Mouse (Mus musculus): ENCODE data around the gene Utp18.
"Not testable (repeated sequence)": the region's sequence is repeated elsewhere in the genome, so short reads cannot be mapped to it uniquely, and the experiment has no call there.

The Utp18 gene

GRCm38 (mm10) chr11:93885572-93886410, at the start of gene Utp18, which contains the start of gene Mbtd1:
Gene Utp18, minus strand, starts transcription at chr11:93885766.
Gene Mbtd1, plus strand, starts transcription at chr11:93885852.
- peak; percentile 98 for DNase-seq

DNA sequence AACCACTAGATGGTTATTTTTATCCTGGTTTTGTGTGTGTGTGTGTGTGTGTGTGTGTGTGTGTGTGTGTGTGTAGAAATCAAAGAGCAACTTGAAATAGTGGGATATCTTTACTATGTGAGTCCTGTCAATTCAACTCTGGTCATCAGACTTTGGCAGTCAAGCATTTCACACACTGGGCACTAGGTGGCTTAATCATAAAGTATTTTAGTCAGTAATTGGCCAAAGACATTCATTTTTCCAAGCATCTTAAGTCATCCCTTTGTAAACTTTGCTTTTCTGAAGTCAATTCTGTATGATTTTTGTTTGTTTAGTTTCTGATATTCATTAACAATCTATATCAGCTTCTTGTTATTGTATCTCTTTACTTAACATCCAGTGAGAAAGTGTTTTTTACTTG, 43.5 kb upstream of the Utp18 start:
- DNase-seq = no peak

- DNase-seq = not testable (repeated sequence)
Measured at GRCm38 (mm10) chr11:93915019-93915418, 29.5 kb upstream of the Utp18 start.

- no peak for DNase-seq
Measured at GRCm38 (mm10) chr11:93911603-93912002, 26.0 kb upstream of the Utp18 start.

- DNase-seq = no peak
Measured at GRCm38 (mm10) chr11:93908829-93909228, 23.3 kb upstream of the Utp18 start.

- no peak for DNase-seq
Measured at GRCm38 (mm10) chr11:93907839-93908238, 22.3 kb upstream of the Utp18 start.

GRCm38 (mm10) chr11:93906834-93907233, 21.3 kb upstream of the Utp18 start:
- no peak for DNase-seq

DNA sequence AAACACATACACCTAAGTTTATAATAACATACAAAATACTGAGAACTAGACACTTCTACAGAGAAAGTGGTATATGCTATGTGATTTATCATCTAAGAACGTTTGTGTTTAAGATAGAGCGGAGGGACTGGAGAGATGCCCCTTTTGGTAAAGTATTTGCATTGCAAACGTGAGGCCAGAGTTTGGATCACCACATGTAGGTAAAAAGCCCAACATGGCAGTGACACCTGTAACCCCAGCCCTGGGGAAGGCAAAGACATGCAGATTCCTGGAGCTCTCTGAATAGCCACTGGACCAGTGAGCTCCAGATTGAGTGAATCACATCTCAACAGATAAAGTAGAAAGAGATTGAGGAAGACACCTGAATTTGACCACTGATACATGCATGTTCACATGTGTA, 12.2 kb upstream of the Utp18 start:
- no peak for DNase-seq

DNA sequence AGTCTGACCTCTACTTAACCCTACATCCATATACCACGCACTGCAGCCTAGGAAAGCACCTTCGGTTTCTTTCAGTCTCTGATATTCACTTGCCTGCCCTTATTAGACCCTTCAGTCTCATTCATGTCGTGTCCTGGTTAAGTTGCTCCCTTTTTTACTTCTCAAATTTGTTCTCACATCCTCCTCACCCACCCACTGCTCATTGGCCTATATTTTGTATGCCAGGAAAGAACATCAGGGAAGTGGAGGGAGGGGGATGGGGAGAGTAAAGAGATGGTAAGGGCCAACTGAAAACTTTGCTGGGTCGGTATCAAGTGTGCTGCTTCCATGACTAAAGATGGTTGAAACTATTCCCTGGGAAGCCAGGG, 1.5 kb upstream of the Utp18 start:
- no peak for DNase-seq

DNA sequence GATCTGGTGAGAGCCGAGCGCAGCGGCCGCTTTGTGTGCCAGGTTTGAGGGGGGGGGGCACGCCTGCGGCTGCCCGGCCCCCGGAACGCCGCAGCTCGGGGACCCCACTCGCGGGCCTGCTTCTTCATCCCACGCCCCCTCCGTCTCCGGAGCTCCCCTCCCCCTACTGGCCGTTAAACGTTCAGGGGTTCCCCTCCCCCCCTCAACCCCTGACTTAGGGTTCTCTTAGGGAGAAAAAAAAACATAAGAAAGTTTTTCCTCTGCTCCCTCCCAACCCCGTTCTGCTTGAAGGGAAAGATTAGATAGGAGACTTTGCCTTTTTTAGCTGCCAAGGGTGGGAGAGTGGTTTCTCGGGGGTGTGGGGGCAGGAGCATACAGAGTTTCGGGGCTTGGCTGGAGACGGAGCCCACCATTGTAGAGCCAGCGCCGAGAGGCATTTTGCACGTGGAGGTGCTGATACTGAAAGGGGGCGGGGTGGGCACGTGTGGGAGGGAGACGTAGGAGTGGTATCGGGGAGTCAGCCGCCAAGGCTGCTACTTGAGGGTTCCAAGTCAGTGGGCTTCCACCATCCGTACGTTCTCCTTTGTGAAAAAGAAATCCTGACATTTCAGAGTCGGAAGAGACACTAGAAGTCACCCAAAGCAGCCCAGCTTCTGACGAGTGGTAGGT, 979 bp upstream of the Utp18 start:
- DNase-seq = peak; percentile 67

- DNase-seq = peak; percentile 89
Measured at GRCm38 (mm10) chr11:93884901-93885571, 530 bp downstream of the Utp18 start.

DNA sequence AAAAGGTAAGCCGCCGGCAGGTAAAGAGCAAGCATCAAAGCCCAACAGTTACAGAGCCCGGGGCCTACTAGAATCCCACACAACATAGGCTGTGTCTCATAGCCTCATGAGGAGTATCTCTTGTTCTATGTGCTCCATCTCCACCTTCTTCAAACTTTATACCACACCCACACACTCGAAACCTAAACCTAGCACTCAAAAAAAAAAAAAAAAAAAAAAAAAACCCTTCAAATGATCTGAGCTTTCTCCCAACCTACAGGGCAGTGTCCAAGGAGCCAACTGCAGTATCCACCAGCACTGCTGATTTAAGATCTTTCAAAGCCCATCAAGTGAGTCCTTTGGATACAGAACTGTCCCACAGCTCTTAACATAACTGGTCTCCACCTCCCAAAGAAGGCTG, 1.5 kb downstream of the Utp18 start:
- DNase-seq = no peak

DNA sequence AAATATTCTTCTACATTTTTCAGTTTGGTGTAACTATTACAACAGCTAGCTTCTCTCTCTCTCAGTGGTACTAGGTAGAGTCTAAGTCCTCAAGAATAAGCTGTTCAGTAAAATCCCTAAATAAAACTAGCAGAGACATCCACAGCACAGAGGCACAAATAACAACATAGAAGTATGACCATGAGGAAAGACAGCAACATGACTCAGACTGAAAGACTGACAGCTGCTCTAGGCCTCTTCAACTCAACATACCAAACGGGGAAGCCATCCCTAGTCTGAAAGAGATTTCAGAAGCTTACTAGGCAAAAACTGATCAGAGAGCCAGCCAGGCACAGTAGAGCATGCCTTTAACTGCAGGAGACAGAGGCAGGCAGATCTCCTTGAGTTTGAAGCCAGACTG, 22.9 kb downstream of the Utp18 start:
- no peak for DNase-seq

DNA sequence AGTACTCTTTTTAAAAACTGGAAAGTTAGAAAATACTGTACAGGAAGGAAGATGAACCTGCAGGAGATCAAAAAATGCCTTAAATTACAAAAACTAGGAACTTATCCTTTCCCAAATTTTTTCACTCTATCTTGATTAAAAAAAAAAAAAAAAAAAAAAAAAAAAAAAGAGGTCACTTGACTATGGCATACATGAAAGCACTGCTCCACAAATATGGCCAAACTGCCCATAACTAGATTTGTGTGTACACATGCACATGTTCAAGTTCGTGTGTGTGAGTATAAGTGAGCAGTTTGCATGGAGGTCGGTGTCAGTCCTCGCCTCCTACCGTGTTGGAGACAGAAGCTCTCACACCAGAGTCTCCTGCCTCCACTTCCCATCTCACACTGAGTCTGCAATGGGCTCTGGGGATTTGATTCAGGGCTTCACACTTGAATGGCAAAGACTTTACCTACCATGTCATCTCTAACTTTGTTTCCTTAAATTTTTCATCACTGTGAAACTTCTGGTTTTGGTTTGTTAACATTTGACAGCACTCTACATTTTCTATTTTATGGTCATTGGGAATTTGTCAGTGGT, 23.4 kb downstream of the Utp18 start:
- no peak for DNase-seq

DNA sequence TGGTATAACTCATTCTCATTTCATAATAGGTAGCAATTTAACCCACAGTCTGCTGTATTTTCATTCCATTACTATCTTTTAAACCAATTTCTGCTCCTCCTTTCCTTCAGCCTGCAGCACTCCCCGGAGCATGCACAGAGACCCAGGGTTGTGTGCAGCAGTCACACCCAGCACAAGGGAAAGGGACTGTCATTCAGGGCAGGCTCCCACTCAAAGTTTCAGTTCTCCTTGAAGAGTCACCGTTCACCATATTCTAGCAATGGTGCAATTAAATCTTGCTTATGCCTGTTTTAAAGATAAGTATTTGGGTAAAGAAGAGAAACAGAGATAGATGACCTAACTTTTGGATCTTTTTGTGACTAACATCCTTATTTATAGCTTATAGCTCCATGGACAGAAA, 24.4 kb downstream of the Utp18 start:
- DNase-seq = no peak

DNA sequence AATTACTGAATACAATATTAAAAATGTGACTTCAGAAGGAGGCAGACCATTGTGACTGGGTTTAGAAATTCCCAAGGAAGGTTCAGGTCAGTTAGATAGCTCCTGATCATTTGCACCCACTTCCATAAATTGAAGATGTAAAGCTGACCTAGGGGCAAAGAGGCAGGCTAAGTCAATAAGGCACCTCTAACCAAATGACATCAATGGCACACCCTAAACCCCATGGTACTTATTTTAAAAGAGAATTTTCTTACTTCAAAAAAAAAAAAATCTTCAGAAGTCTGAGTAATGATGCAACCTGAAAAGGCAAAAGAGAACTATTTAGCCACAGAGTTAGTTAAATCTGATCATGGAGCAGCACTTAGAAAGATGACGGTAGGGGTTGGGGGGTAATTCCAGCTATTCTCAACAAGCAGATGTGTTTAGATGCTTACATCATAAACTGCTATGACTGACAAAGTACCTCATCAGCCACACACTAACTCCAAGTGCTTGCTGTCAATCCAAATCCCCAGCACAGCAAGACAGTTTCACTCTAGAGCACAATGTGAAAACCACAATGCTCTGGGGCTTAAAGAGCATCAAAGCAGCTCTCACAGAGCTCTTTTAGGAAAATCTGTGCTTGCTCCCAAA, 24.9 kb downstream of the Utp18 start:
- DNase-seq = no peak

- peak; percentile 74 for DNase-seq
Measured at GRCm38 (mm10) chr11:93856284-93856955, 29.1 kb downstream of the Utp18 start.

GRCm38 (mm10) chr11:93852546-93852945, 33.0 kb downstream of the Utp18 start:
- no peak for DNase-seq

DNA sequence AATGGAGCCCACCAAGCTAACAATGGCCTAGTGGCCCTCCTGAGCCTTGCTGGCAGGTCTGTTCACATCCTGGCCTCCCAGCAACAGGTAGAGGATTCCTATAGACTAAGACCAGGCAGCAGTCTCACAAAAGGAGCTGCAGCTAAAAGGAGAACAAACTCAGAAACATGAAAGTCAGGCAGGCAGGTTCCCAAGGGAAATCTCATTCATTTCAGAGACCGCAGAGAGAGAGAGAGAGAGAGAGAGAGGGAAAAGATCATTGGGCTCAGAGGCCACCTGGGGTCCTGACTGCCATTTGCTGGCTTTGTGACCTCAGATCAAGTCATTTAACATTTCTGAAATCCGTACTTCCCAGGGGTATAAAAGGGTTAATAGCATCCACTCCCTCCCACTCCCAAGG, 38.2 kb downstream of the Utp18 start:
- no peak for DNase-seq

GRCm38 (mm10) chr11:93835800-93836199, 49.8 kb downstream of the Utp18 start:
- DNase-seq = no peak

GRCm38 (mm10) chr11:93829971-93830370, 55.6 kb downstream of the Utp18 start:
- no peak for DNase-seq

DNA sequence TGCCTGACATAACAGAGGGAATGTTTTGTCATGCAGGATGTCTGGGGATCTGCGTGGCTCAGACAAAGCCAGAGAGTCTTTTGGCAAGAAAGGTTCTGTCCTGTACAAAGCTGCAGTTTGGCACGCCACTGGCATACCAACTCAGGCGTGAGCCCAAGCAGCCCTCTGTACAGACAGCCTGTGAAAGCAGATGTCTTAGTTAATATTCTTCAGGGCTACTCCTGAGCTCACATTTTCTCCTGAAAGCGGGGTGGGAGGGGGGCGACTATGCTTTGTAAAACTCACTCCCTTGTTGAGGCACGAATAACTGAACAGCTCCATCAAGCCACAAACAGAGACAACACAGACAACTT, 56.3 kb downstream of the Utp18 start:
- DNase-seq = no peak
